Mouse (Mus musculus): Measurements from ENCODE around the gene Prdx6b.

The Prdx6b gene

DNA sequence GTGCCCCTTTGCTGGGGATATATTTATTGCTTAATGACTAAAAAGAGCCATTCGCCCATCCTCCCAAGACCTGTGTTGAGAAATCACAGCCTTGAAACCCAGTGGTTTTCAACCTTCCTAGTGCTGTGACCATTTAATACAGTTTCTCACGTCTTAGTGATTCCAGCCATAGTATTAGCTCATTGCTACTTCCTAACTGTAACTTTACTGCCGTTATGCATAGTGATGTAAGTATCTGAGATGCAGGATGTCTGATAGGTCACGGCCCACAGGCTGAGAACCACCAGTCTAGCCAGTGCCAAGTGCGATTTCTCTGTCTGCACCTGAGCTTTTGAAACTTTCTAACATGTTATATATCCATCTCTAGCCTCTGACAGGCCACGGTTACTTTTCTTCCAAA is 35.0 kb downstream of the Prdx6b start:
- DNase-seq, result no peak

DNA sequence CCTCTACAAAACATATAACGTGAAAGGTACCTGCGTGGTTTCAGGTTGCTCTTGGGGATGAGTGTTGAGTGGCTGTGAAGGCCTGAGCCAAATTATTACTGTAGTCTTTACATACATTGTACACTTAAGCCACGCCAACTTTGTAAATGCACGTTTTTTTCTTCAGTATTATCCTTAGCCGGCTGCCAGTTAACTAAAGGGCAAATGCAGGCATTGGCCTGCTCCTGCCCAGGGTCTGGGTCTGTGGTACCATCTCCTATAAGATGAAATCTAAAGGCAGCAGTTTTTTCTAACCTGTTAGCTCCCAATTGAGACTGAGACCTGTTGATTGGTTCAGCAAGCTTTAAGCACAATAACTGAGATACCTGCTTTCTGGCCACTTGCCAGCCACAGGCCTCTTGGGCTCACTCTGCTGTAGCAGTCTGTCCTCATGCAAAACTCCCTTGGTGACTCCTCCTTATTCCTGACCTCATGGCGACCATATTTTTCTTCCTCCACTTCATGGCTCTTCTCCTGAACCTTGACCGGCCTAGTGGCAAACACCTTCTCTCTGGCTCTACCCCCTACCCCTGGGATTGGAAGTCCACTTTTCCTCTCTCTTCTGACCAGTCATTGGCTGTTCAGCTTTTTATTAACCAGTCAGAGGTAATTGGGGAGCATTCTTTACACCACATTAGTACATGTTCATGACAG is 36.8 kb downstream of the Prdx6b start:
- no peak for DNase-seq

GRCm38 (mm10) chr2:80340537-80340936 is 48.3 kb downstream of the Prdx6b start:
- DNase-seq, result no peak
